20 mouse cellular contexts compared by ENCODE assay signal in the genomic region with DNA sequence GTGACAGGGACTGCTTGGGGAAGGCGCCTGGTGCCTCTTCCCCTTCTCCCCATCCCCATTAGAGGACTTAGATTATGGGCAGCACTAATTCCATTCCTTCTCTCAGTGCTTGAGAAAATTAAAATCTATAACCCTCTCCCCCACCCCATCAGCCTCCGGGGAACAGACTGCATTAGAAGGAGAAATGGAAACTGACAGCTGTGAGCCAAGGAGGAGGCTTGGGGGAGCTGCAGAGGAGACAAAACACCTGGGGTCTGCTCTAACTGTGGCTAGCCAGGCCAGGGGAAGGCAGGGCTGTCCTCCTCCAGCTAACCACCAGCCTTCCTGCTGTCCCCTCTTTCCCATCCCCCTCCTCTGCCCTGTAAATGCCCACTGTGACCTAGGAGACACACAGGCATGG. TPM values are rescaled to one million over a fixed set of nuclear protein-coding genes. Genes with fewer than 3 reads are reported as not detected.
A peak's percentile ranks its signal among the peaks of the same experiment; 100 is the strongest.
DNase-seq lines count a peak whose midpoint lies in the region; ATAC-seq and TF ChIP-seq lines count a peak whose summit lies in the region.
"Had no signal": no experiment of that assay in that cellular context is flagged by ENCODE, and none has a peak within 500 bp of the region (broad histone marks: within the 10 kb centered on the region; RNA-seq: fewer than 3 reads in every experiment).

No protein-coding gene starts in this region.

- H3K4me3 ChIP-seq in lung, embryonic 14.5 days (ENCODE audit: low read depth, low read length): no peak overlapping the region
- no peak overlapping the region for H3K4me3 ChIP-seq in neural tube, embryonic 13.5 days
- no peak overlapping the region for H3K4me3 ChIP-seq in hindbrain, embryonic 12.5 days
- no peak overlapping the region for H3K4me3 ChIP-seq in midbrain, embryonic 14.5 days (replicated peaks; ENCODE audit: low read depth, low read length)
- no peak overlapping the region for H3K4me3 ChIP-seq in limb, embryonic 10.5 days
- H3K4me3 ChIP-seq: forebrain, embryonic 15.5 days; heart, embryonic 15.5 days; hindbrain, embryonic 15.5 days had no signal

- H3K27ac ChIP-seq in lung, embryonic 14.5 days (ENCODE audit: low read depth): no peak overlapping the region
- peak overlapping the region; percentile 77 for H3K27ac ChIP-seq in neural tube, embryonic 13.5 days (replicated peaks)
- H3K27ac ChIP-seq in hindbrain, embryonic 12.5 days: peak overlapping the region; percentile 72
- H3K27ac ChIP-seq in midbrain, embryonic 14.5 days (replicated peaks; ENCODE audit: low read depth, low read length): no peak overlapping the region
- H3K27ac ChIP-seq in limb, embryonic 10.5 days: no peak overlapping the region
- H3K27ac ChIP-seq: forebrain, embryonic 15.5 days; heart, embryonic 15.5 days; hindbrain, embryonic 15.5 days had no signal

- peaks cover 6% of the 10 kb centered on the region; the same call in 1 of the 2 replicates for H3K4me1 ChIP-seq in lung, embryonic 14.5 days (ENCODE audit: insufficient read depth)
- peaks cover 47% of the 10 kb centered on the region for H3K4me1 ChIP-seq in neural tube, embryonic 13.5 days (replicated peaks)
- peaks cover 43% of the 10 kb centered on the region for H3K4me1 ChIP-seq in hindbrain, embryonic 12.5 days
- peaks cover 6% of the 10 kb centered on the region; the same call in 1 of the 2 replicates for H3K4me1 ChIP-seq in midbrain, embryonic 14.5 days (ENCODE audit: control insufficient read depth, insufficient read depth, low read length)
- H3K4me1 ChIP-seq in limb, embryonic 10.5 days: peaks cover 22% of the 10 kb centered on the region

- ATAC-seq in lung, embryonic 14.5 days (ENCODE audit: insufficient read depth): 0 out of 2 replicates have a peak, but pooled peaks have one; percentile 21
- no peak; the same call in 1 of the 2 replicates for ATAC-seq in neural tube, embryonic 13.5 days (ENCODE audit: low read depth)
- ATAC-seq in hindbrain, embryonic 12.5 days (ENCODE audit: low FRiP score): peak; percentile 59
- ATAC-seq in midbrain, embryonic 14.5 days (ENCODE audit: low FRiP score, low TSS enrichment): peak; percentile 13; the same call in 1 of the 2 replicates
- ATAC-seq: forebrain, embryonic 15.5 days had no signal

- H3K27me3 ChIP-seq in lung, embryonic 14.5 days (ENCODE audit: insufficient read depth, low read length): peaks cover 7% of the 10 kb centered on the region; the same call in 1 of the 2 replicates
- H3K27me3 ChIP-seq in neural tube, embryonic 13.5 days: peaks cover 6% of the 10 kb centered on the region; the same call in 1 of the 2 replicates
- H3K27me3 ChIP-seq in hindbrain, embryonic 12.5 days: peaks cover 28% of the 10 kb centered on the region
- H3K27me3 ChIP-seq in midbrain, embryonic 14.5 days (ENCODE audit: control insufficient read depth, insufficient read depth, low read length): no peaks in the 10 kb centered on the region
- H3K27me3 ChIP-seq in limb, embryonic 10.5 days (ENCODE audit: low read depth, poor library complexity, severe bottlenecking): peaks cover 71% of the 10 kb centered on the region
- H3K27me3 ChIP-seq: forebrain, embryonic 15.5 days; hindbrain, embryonic 15.5 days had no signal

- no peaks in the 10 kb centered on the region for H3K9me3 ChIP-seq in lung, embryonic 14.5 days (ENCODE audit: low read depth, low read length)
- no peaks in the 10 kb centered on the region for H3K9me3 ChIP-seq in neural tube, embryonic 13.5 days
- H3K9me3 ChIP-seq in hindbrain, embryonic 12.5 days (replicated peaks): no peaks in the 10 kb centered on the region
- no peaks in the 10 kb centered on the region for H3K9me3 ChIP-seq in midbrain, embryonic 14.5 days (ENCODE audit: control insufficient read depth, low read length)
- no peaks in the 10 kb centered on the region for H3K9me3 ChIP-seq in limb, embryonic 10.5 days (replicated peaks)
- H3K9me3 ChIP-seq: forebrain, embryonic 15.5 days; heart, embryonic 15.5 days; hindbrain, embryonic 15.5 days had no signal

- no peak for TF ChIP-seq CTCF in lung, embryonic 14.5 days (IDR thresholded peaks at IDR 0.05; ENCODE audit: low read depth)

- H3K4me2 ChIP-seq in lung, embryonic 14.5 days: no peak overlapping the region
- no peak overlapping the region for H3K4me2 ChIP-seq in neural tube, embryonic 13.5 days
- H3K4me2 ChIP-seq in hindbrain, embryonic 12.5 days (replicated peaks): no peak overlapping the region
- no peak overlapping the region for H3K4me2 ChIP-seq in midbrain, embryonic 14.5 days (ENCODE audit: low read length)
- H3K4me2 ChIP-seq: heart, embryonic 15.5 days had no signal

- 36% methylated on average over 2 of the region's 2 CpGs for WGBS in lung, embryonic 14.5 days
- 24% methylated on average over 2 of the region's 2 CpGs for WGBS in neural tube, embryonic 13.5 days
- 21% methylated on average over 2 of the region's 2 CpGs for WGBS in hindbrain, embryonic 12.5 days
- WGBS in midbrain, embryonic 14.5 days: 25% methylated on average over 2 of the region's 2 CpGs
- WGBS in limb, embryonic 10.5 days: 69% methylated on average over 2 of the region's 2 CpGs

- H3K9ac ChIP-seq in lung, embryonic 14.5 days: peak overlapping the region; percentile 16; the same call in 1 of the 2 replicates
- peak overlapping the region; percentile 43; the same call in 1 of the 2 replicates for H3K9ac ChIP-seq in neural tube, embryonic 13.5 days
- H3K9ac ChIP-seq in hindbrain, embryonic 12.5 days: no peak overlapping the region
- no peak overlapping the region for H3K9ac ChIP-seq in midbrain, embryonic 14.5 days (replicated peaks; ENCODE audit: low read length)
- H3K9ac ChIP-seq: forebrain, embryonic 15.5 days; heart, embryonic 15.5 days; hindbrain, embryonic 15.5 days had no signal

- H3K36me3 ChIP-seq in lung, embryonic 14.5 days (ENCODE audit: insufficient read depth): no peaks in the 10 kb centered on the region
- no peaks in the 10 kb centered on the region for H3K36me3 ChIP-seq in neural tube, embryonic 13.5 days
- no peaks in the 10 kb centered on the region for H3K36me3 ChIP-seq in hindbrain, embryonic 12.5 days
- H3K36me3 ChIP-seq in midbrain, embryonic 14.5 days (ENCODE audit: control insufficient read depth, insufficient read depth, low read length): no peaks in the 10 kb centered on the region
- no peaks in the 10 kb centered on the region for H3K36me3 ChIP-seq in limb, embryonic 10.5 days
- H3K36me3 ChIP-seq: forebrain, embryonic 15.5 days; heart, embryonic 15.5 days; hindbrain, embryonic 15.5 days had no signal

- DNase-seq in lung, embryonic 14.5 days: no peak
- no peak for DNase-seq in lung, postnatal 25 days (ENCODE audit: low spot score)
- DNase-seq in neural tube, embryonic 10.5 days (ENCODE audit: extremely low spot score, low spot score): no peak
- DNase-seq in midbrain, embryonic 14.5 days: peak; percentile 56
- DNase-seq in limb, embryonic 10.5 days (ENCODE audit: low spot score): no peak
- DNase-seq: gastrocnemius, postnatal 14 days; heart, adult 18-20 months; kidney, adult 18-20 months; kidney, postnatal 36 days; layer of hippocampus, adult 9-11 months; liver; right cerebral cortex, postnatal 14 days; thymus, adult 18-20 months; thymus, postnatal 4 days had no signal

RNA-seq across cellular contexts. Expression of gene Ntrk1, which starts 15.9 kb away (rescaled TPM):
- polyA plus RNA-seq in lung, embryonic 14.5 days (2014; fragmentation: Nextera tagmentation; extraction: Ambion mirVana): 0.22 and 0.39 TPM in 2 replicates
- polyA plus RNA-seq in neural tube, embryonic 13.5 days (2015; fragmentation: Nextera tagmentation; extraction: Ambion mirVana): 219 and 314 TPM in 2 replicates
- 19.3 and 24.0 TPM in 2 replicates for polyA plus RNA-seq in hindbrain, embryonic 12.5 days (2016; fragmentation: Nextera tagmentation; extraction: Ambion mirVana)
- polyA plus RNA-seq in midbrain, embryonic 14.5 days (2014; fragmentation: Nextera tagmentation; extraction: Ambion mirVana): 1.2 and 1.7 TPM in 2 replicates
- polyA plus RNA-seq in limb, embryonic 10.5 days (2016; fragmentation: Nextera tagmentation; extraction: Ambion mirVana): 0.28 and 0.29 TPM in 2 replicates

RNA-seq across cellular contexts. Expression of gene Insrr, which starts 17.7 kb away (rescaled TPM):
- 0.05 TPM in 1 of 2 replicates, not detected in the other for polyA plus RNA-seq in lung, embryonic 14.5 days (2014; fragmentation: Nextera tagmentation; extraction: Ambion mirVana)
- polyA plus RNA-seq in neural tube, embryonic 13.5 days (2015; fragmentation: Nextera tagmentation; extraction: Ambion mirVana): 3.4 and 5.4 TPM in 2 replicates
- 1.2 and 1.7 TPM in 2 replicates for polyA plus RNA-seq in hindbrain, embryonic 12.5 days (2016; fragmentation: Nextera tagmentation; extraction: Ambion mirVana)
- polyA plus RNA-seq in midbrain, embryonic 14.5 days (2014; fragmentation: Nextera tagmentation; extraction: Ambion mirVana): 0.13 and 0.97 TPM in 2 replicates
- 0.05 and 0.16 TPM in 2 replicates for polyA plus RNA-seq in limb, embryonic 10.5 days (2016; fragmentation: Nextera tagmentation; extraction: Ambion mirVana)

RNA-seq across cellular contexts. Expression of gene Lrrc71, which starts 30.7 kb away (rescaled TPM):
- polyA plus RNA-seq in lung, embryonic 14.5 days (2014; fragmentation: Nextera tagmentation; extraction: Ambion mirVana): 0.63 and 0.77 TPM in 2 replicates
- polyA plus RNA-seq in neural tube, embryonic 13.5 days (2015; fragmentation: Nextera tagmentation; extraction: Ambion mirVana): 0.40 and 0.50 TPM in 2 replicates
- 0.90 and 1.2 TPM in 2 replicates for polyA plus RNA-seq in hindbrain, embryonic 12.5 days (2016; fragmentation: Nextera tagmentation; extraction: Ambion mirVana)
- 0.49 and 0.50 TPM in 2 replicates for polyA plus RNA-seq in midbrain, embryonic 14.5 days (2014; fragmentation: Nextera tagmentation; extraction: Ambion mirVana)
- 0.31 and 0.43 TPM in 2 replicates for polyA plus RNA-seq in limb, embryonic 10.5 days (2016; fragmentation: Nextera tagmentation; extraction: Ambion mirVana)
- polyA plus RNA-seq: embryonic facial prominence, embryonic 11.5 days had no signal

RNA-seq across cellular contexts. Expression of gene Pear1, which starts 45.0 kb away (rescaled TPM):
- 30.2 and 31.7 TPM in 2 replicates for polyA plus RNA-seq in lung, embryonic 14.5 days (2014; fragmentation: Nextera tagmentation; extraction: Ambion mirVana)
- polyA plus RNA-seq in neural tube, embryonic 13.5 days (2015; fragmentation: Nextera tagmentation; extraction: Ambion mirVana): 13.1 and 13.3 TPM in 2 replicates
- 13.1 and 13.2 TPM in 2 replicates for polyA plus RNA-seq in hindbrain, embryonic 12.5 days (2016; fragmentation: Nextera tagmentation; extraction: Ambion mirVana)
- polyA plus RNA-seq in midbrain, embryonic 14.5 days (2014; fragmentation: Nextera tagmentation; extraction: Ambion mirVana): 2.2 and 6.9 TPM in 2 replicates
- 13.8 and 17.7 TPM in 2 replicates for polyA plus RNA-seq in limb, embryonic 10.5 days (2016; fragmentation: Nextera tagmentation; extraction: Ambion mirVana)

Comparison
In these comparisons a context has a peak if more than half of its experiments do, and no peak if none do; other contexts are left out.
1. H3K27ac ChIP-seq: peak in neural tube, embryonic 13.5 days (single experiment) and hindbrain, embryonic 12.5 days (single experiment); none in lung, embryonic 14.5 days (single experiment), midbrain, embryonic 14.5 days (single experiment) and limb, embryonic 10.5 days (single experiment).
2. H3K9ac ChIP-seq: peak in lung, embryonic 14.5 days (single experiment) and neural tube, embryonic 13.5 days (single experiment); none in hindbrain, embryonic 12.5 days (single experiment) and midbrain, embryonic 14.5 days (single experiment).